Mouse (Mus musculus): Measurements from ENCODE around the gene Hspa5.

DNA sequence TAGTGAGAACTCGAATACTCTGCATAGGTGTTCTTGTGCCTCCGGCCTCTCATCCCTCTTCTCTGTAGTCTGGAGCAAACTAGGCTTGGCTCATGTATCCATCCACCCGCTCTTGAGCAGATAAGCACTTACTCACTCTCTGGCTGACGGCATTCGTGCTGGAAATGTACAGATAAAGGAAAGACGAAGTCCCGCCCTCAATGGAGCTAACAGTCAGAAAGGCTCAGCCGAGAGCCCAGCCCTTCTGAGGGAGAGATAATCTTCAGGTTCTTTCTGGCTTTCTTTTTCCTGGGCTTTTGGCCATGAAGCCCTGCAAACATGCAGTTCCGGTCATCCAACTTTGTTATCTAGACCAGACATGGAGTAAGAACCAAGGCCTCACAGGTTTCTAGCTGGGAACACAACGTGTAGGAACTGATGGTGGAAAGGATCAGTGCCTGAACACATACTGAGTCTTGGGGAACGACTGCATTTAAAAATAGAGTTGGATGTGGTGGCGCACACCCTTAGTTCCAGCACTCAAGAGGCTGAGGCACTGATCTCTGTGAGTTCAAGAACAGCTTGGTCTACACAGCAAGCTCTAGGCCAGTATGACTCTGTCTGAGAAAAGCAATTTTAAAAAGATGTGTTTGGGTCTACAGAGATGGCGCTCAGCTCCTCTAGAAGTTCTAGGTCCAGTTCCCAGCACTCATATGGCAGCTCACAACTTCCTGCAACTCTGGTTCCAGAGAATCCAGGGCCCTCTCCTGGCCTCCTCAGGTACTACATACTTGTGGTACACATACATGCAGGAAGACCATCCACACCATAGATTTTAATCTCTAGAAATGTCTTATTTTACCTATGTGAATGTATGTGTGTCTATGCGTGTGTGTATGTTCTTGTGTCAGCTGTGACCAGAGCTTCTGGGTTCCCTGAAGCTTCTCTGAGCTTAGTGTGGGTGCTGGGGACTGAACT is 11.6 kb downstream of the Hspa5 start:
- no peak for TF ChIP-seq EP300 (IDR thresholded peaks at IDR 0.05; ENCODE audit: insufficient read depth, low read depth, low read length)
- TF ChIP-seq POLR2A (IDR thresholded peaks at IDR 0.05; ENCODE audit: insufficient read depth, low read depth, low read length): no peak
